Mouse (Mus musculus): Measurements from ENCODE around the gene Fam196b.

The Fam196b gene

GRCm38 (mm10) chr11:34405311-34405710 is 90.7 kb downstream of the Fam196b start:
- DNase-seq (ENCODE audit: low read depth, low spot score), result no peak

GRCm38 (mm10) chr11:34406309-34406708 is 91.7 kb downstream of the Fam196b start:
- DNase-seq (ENCODE audit: low read depth, low spot score), result no peak

- DNase-seq (ENCODE audit: low read depth, low spot score), result no peak
Observed at GRCm38 (mm10) chr11:34406850-34407249, 92.2 kb downstream of the Fam196b start.

- peak; percentile 30 for DNase-seq (ENCODE audit: low read depth, low spot score)
Observed at GRCm38 (mm10) chr11:34415884-34416618, 101.4 kb downstream of the Fam196b start.

- DNase-seq (ENCODE audit: low read depth, low spot score), result no peak
Observed at GRCm38 (mm10) chr11:34416619-34416979, 102.0 kb downstream of the Fam196b start.

- DNase-seq (ENCODE audit: low read depth, low spot score), result no peak
Observed at GRCm38 (mm10) chr11:34421061-34421460, 106.4 kb downstream of the Fam196b start.

- DNase-seq (ENCODE audit: low read depth, low spot score), result no peak
Observed at GRCm38 (mm10) chr11:34424546-34424945, 109.9 kb downstream of the Fam196b start.

- no peak for DNase-seq (ENCODE audit: low read depth, low spot score)
Observed at GRCm38 (mm10) chr11:34427212-34427611, 112.6 kb downstream of the Fam196b start.

- no peak for DNase-seq (ENCODE audit: low read depth, low spot score)
Observed at GRCm38 (mm10) chr11:34430940-34431339, 116.3 kb downstream of the Fam196b start.

- no peak for DNase-seq (ENCODE audit: low read depth, low spot score)
Observed at GRCm38 (mm10) chr11:34431371-34431770, 116.7 kb downstream of the Fam196b start.

GRCm38 (mm10) chr11:34431978-34432377 is 117.4 kb downstream of the Fam196b start:
- no peak for DNase-seq (ENCODE audit: low read depth, low spot score)

GRCm38 (mm10) chr11:34437446-34437845 is 122.8 kb downstream of the Fam196b start:
- DNase-seq (ENCODE audit: low read depth, low spot score), result no peak

GRCm38 (mm10) chr11:34438429-34438828 is 123.8 kb downstream of the Fam196b start:
- no peak for DNase-seq (ENCODE audit: low read depth, low spot score)

- peak; percentile 56 for DNase-seq (ENCODE audit: low read depth, low spot score)
Observed at GRCm38 (mm10) chr11:34447891-34448290, 133.3 kb downstream of the Fam196b start.

- DNase-seq (ENCODE audit: low read depth, low spot score), result no peak
Observed at GRCm38 (mm10) chr11:34449944-34450343, 135.3 kb downstream of the Fam196b start.

GRCm38 (mm10) chr11:34467056-34467455 is 152.4 kb downstream of the Fam196b start:
- DNase-seq (ENCODE audit: low read depth, low spot score), result no peak

- no peak for DNase-seq (ENCODE audit: low read depth, low spot score)
Observed at GRCm38 (mm10) chr11:34468571-34468970, 153.9 kb downstream of the Fam196b start.

GRCm38 (mm10) chr11:34469792-34470191 is 155.2 kb downstream of the Fam196b start:
- no peak for DNase-seq (ENCODE audit: low read depth, low spot score)

Measured in embryo, embryonic 11.5 days (tissue).